Mouse (Mus musculus) natural killer cell, adult 2 months (primary cell): Measurements from ENCODE around the gene Prdm1.

Source experiments
- DNase-seq, 2 experiments: peaks; one replicate each; pipeline ENCODE4 v3.0.0; 2022; ENCODE audit warnings: low spot score in 2 of 2

Gene Prdm1

GRCm38 (mm10) chr10:44492815-44493525 lies 35.3 kb downstream of the Prdm1 start:
- DNase-seq: no peak

GRCm38 (mm10) chr10:44490899-44491422 lies 37.3 kb downstream of the Prdm1 start:
- no peak for DNase-seq

- DNase-seq: no peak
Observed at GRCm38 (mm10) chr10:44487132-44487531, 41.2 kb downstream of the Prdm1 start.

GRCm38 (mm10) chr10:44484077-44484476 lies 44.2 kb downstream of the Prdm1 start:
- DNase-seq: no peak

GRCm38 (mm10) chr10:44483116-44483515 lies 45.2 kb downstream of the Prdm1 start:
- peak; percentile 50 to 51 for DNase-seq

- no peak for DNase-seq
Observed at GRCm38 (mm10) chr10:44481379-44481778, 46.9 kb downstream of the Prdm1 start.

GRCm38 (mm10) chr10:44479286-44479685 lies 49.0 kb downstream of the Prdm1 start:
- no peak for DNase-seq

- DNase-seq: no peak
Observed at GRCm38 (mm10) chr10:44478091-44478490, 50.2 kb downstream of the Prdm1 start.

- no peak for DNase-seq
Observed at GRCm38 (mm10) chr10:44477240-44477639, 51.1 kb downstream of the Prdm1 start.

- DNase-seq: no peak
Observed at GRCm38 (mm10) chr10:44476523-44476922, 51.8 kb downstream of the Prdm1 start.

- DNase-seq: no peak
Observed at GRCm38 (mm10) chr10:44475376-44475775, 52.9 kb downstream of the Prdm1 start.

- no peak for DNase-seq
Observed at GRCm38 (mm10) chr10:44474256-44474655, 54.0 kb downstream of the Prdm1 start.

- DNase-seq: no peak
Observed at GRCm38 (mm10) chr10:44465618-44466017, 62.7 kb downstream of the Prdm1 start.

- DNase-seq: no peak
Observed at GRCm38 (mm10) chr10:44464563-44464962, 63.7 kb downstream of the Prdm1 start.

GRCm38 (mm10) chr10:44463856-44464255 lies 64.4 kb downstream of the Prdm1 start:
- DNase-seq: no peak

GRCm38 (mm10) chr10:44462351-44462750 lies 66.0 kb downstream of the Prdm1 start:
- DNase-seq: no peak

- DNase-seq: no peak
Observed at GRCm38 (mm10) chr10:44461063-44461462, 67.2 kb downstream of the Prdm1 start.

- peak; percentile 69 to 76 for DNase-seq
Observed at GRCm38 (mm10) chr10:44460095-44460810, 68.0 kb downstream of the Prdm1 start.

GRCm38 (mm10) chr10:44459321-44460000 lies 68.8 kb downstream of the Prdm1 start:
- DNase-seq: no peak

GRCm38 (mm10) chr10:44458534-44459315 lies 69.6 kb downstream of the Prdm1 start:
- DNase-seq: peak; percentile 85

GRCm38 (mm10) chr10:44457791-44458533 lies 70.3 kb downstream of the Prdm1 start:
- no peak for DNase-seq
